Mouse (Mus musculus): ENCODE measurements around the gene Frmd4a.

DNA sequence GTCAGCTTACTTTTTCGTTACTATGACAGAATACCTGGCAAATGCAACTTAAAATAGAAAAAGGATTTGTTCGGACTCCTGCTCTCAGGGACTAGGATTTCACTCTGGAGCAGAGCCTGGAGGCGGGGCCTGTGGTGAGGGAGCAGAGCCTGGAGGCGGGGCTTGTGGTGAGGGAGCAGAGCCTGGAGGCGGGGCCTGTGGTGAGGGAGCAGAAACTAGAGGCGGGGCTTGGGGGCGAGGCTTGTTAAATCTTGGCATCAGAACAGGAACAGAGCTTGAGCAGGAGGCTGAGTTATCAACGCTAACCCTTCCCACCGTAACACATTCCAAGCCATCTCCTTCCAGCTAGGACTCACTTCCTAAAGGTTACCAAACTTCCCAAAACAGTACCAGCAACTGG lies 575.9 kb downstream of the Frmd4a start:
- TF ChIP-seq CTCF (IDR thresholded peaks at IDR 0.05; ENCODE audit: extremely low read depth, insufficient read length, insufficient replicate concordance, low read depth, low read length): no peak
- no peak for TF ChIP-seq POLR2A (IDR thresholded peaks at IDR 0.05; ENCODE audit: low read depth, low read length)
